Mouse (Mus musculus) midbrain, embryonic 13.5 days (tissue): ENCODE measurements around the gene Tcea3. TPM values are rescaled to one million over a fixed set of nuclear protein-coding genes. Genes with fewer than 3 reads are reported as not detected.
A peak's percentile ranks its signal among the peaks of the same experiment; 100 is the strongest.

ENCODE experiments used
- ATAC-seq: fragments of 200-750 bp; cut with Nextera tagmentation; 2 replicates; pipeline ENCODE4 v1.8.0; 2017; ENCODE audit warnings: mild to moderate bottlenecking, moderate TSS enrichment, moderate library complexity
- H3K27ac ChIP-seq: fragments of 300-500 bp; sonication (generic); 2 replicates; pipeline ENCODE4 v1.5.1; 2015; ENCODE audit warnings: inconsistent platforms, mild to moderate bottlenecking, moderate library complexity
- H3K27me3 ChIP-seq: fragments of 300-500 bp; sonication (generic); 2 replicates; pipeline ENCODE4 v1.6.1; 2015; ENCODE audit warnings: mild to moderate bottlenecking, inconsistent platforms
- H3K36me3 ChIP-seq: fragments of 300-500 bp; sonication (generic); 2 replicates; pipeline ENCODE4 v1.6.1; 2015; ENCODE audit warnings: mild to moderate bottlenecking, inconsistent platforms
- H3K4me1 ChIP-seq: fragments of 300-500 bp; sonication (generic); replicated peaks from 2 replicates; pipeline ENCODE4 v1.6.1; 2015; ENCODE audit warnings: inconsistent platforms
- H3K4me2 ChIP-seq: fragments of 300-500 bp; sonication (generic); replicated peaks from 2 replicates; pipeline ENCODE4 v1.6.1; 2015; ENCODE audit warnings: moderate library complexity, mild to moderate bottlenecking, inconsistent platforms
- H3K4me3 ChIP-seq: fragments of 300-500 bp; sonication (generic); replicated peaks from 2 replicates; pipeline ENCODE4 v1.5.1; 2015; ENCODE audit warnings: mild to moderate bottlenecking, inconsistent platforms
- H3K9ac ChIP-seq: fragments of 300-500 bp; sonication (generic); replicated peaks from 2 replicates; pipeline ENCODE4 v1.6.1; 2015; ENCODE audit warnings: mild to moderate bottlenecking, inconsistent platforms
- H3K9me3 ChIP-seq: fragments of 300-500 bp; sonication (generic); 2 replicates; pipeline ENCODE4 v1.6.1; 2016; ENCODE audit warnings: mild to moderate bottlenecking, inconsistent platforms
- WGBS: fragments of 180-500 bp; shearing (Covaris S2); methylation state at CpG from one replicate; pipeline ENCODE4 v1.1.7; 2015; 5-methylcytosine and 5-hydroxymethylcytosine counted together
- polyA plus RNA-seq: library from polyadenylated mRNA; unstranded; fragments of >200 nt; fragmentation: Nextera tagmentation; extraction: Ambion mirVana; gene quantifications from 2 replicates; pipeline ENCODE4 v1.2.1, GENCODE M21; 2015

Gene Tcea3
- polyA plus RNA-seq, 1 experiment from 2014 or later, result 0.87 TPM

DNA sequence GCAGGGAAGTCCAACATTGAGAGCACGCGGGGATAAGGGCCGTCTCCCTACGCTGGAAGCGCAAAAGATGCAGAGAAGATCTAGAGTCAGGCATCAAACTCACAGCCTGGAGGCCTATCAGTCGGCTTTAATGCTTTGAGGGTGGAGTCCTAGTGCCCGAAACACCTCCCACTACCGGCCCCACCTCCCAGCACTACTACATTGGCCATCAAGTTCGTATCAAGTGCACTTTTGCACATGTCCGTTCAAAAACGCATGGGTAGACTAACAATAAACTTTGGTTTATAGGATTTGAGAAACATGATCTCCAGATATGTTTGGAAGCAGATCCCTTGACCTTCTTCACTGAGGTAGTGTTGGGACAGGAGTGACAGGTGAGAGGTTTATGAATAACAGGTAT lies 62.3 kb downstream of the Tcea3 start:
- peak overlapping the region; percentile 91 for H3K27ac ChIP-seq
- no peaks in the 10 kb centered on the region for H3K9me3 ChIP-seq
- 8% methylated on average over 11 of the region's 11 CpGs for WGBS
- peaks cover 39% of the 10 kb centered on the region for H3K4me1 ChIP-seq
- no peaks in the 10 kb centered on the region for H3K36me3 ChIP-seq
- ATAC-seq, result no peak
- H3K9ac ChIP-seq, result peak overlapping the region; percentile 55; the same call in 1 of the 2 replicates
- H3K27me3 ChIP-seq, result no peaks in the 10 kb centered on the region
- H3K4me2 ChIP-seq, result peak overlapping the region; percentile 59
- H3K4me3 ChIP-seq, result peak overlapping the region; percentile 100

DNA sequence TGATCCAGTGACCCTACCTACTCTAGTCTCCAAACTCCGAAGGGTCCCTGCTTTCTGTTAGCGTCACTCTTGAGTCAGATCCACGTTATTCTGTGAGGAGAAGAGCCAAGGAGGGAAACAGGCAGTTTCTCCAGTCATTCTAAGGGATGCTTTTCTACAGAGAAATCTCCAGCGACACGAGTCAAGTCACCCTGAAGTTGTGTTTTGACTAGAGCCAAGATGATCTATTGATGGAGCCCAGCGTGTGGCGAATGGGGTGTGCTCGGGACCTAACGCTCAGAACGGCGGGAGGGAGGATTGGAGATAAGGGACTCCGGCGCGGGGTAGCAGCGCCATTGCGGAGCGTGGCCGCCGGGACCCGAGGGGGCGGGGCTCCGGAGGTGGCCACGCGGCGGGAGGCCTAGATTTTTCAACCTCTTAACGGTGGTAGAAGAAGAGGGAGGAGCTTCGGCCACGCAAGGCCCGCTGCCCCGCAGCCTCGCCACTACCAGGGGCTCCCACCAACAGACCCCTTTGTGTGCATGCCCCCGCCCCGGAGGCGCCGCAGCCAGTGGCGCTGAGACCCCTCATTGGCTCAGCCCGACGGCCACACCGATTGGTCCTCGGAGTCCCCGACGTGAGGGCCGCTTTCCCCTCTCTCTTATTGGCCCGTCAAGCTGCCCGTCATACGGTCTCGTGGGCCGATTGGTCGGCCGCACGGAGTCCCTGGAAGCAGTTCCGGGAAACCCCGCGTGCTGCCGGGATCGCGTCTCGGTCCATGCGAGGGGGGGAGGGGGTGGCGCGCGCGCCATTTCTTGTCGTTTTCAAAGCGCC lies 62.9 kb downstream of the Tcea3 start, which contains the start of gene Hnrnpr:
Gene Hnrnpr, plus strand, starts transcription at position 714 of the 813 bp plus-strand sequence.
- Histone ChIP-seq H3K27me3 (no peaks in the 10 kb centered on the region), H3K9me3 (no peaks in the 10 kb centered on the region), H3K4me1 (peaks cover 43% of the 10 kb centered on the region), H3K4me3 (peak within 1 kb of the TSS; percentile 100), H3K36me3 (no peaks in the 10 kb centered on the region), H3K4me2 (peak within 1 kb of the TSS; percentile 84), H3K9ac (peak within 1 kb of the TSS; percentile 100), H3K27ac (peak within 1 kb of the TSS; percentile 99)
- ATAC-seq, result peak; percentile 100
- WGBS, result under 1% methylated on average over 59 of the region's 65 CpGs

DNA sequence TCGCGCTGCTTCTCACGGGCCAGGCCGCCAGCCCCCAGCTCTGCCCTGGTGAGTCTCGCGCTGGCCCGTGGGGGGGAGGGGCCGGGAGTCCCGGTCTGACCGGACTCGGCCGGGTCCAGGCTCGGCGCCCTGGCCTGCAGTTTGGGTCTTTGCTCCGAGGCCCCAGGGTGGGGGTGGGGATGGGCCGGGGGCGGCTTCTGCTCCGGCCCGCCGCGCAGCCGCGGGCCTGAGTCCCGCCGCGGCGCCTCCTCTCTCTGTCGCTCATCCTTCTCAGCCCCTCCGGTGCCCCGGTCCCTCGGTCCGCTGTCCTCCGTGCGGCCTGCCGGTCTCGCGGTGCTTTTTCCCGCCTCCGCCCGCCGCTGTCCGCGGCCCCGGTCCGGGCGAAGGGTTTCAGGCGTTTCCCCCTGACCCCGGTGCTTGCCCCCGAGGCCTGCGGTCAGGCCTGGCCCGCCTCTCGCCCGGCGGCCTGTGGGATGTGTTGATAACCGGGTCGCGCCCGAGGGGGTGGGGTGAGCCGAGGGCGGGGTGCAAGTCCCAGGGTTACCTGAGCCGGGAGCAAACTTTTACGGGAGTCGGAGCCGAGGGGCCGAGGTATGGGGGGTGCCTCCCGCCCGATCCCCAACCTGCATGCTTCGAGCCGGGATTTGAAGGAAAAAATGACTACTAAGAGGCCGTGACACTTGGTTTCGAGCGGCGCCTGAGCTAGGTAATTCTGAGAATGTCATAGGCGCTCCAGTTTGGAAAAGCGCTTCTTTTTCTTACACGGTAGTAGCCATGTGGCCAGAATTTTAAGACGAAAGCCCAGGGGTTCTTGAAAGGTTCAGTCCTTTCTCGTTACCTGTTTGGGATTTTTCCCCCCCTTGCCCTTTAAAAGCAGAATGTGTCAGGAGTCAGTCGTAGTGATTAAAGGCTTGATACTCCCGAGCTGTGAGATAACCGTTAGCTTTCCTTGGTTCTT lies 63.8 kb downstream of the Tcea3 start:
- peak overlapping the region; percentile 100 for H3K4me3 ChIP-seq
- no peaks in the 10 kb centered on the region for H3K36me3 ChIP-seq
- peaks cover 43% of the 10 kb centered on the region for H3K4me1 ChIP-seq
- H3K4me2 ChIP-seq, result peak overlapping the region; percentile 84
- no peaks in the 10 kb centered on the region for H3K27me3 ChIP-seq
- peak overlapping the region; percentile 99 for H3K27ac ChIP-seq
- H3K9ac ChIP-seq, result peak overlapping the region; percentile 100
- H3K9me3 ChIP-seq, result no peaks in the 10 kb centered on the region
- no peak for ATAC-seq
- under 1% methylated on average over 80 of the region's 81 CpGs for WGBS

DNA sequence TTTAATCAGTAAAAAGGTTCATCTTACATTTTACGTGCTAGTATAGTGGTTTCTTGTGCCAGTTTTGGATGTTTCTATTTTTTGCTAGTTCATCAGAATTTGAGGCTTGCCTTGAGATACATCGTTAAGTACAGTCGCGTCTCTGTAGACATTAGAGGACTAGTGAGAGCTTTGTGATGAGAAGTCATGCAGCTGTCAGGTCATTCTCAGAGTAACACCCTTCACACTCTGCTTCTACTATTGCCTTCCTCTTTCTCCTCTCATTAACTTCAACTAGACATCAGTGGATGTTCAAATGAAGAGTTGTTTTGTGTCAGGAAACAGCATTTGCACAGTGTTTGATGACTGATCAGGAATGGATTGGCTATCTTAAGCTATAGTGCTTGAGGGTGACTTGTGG lies 65.1 kb downstream of the Tcea3 start:
- ATAC-seq, result no peak
- Histone ChIP-seq H3K9me3 (no peaks in the 10 kb centered on the region), H3K9ac (peak overlapping the region; percentile 100), H3K4me1 (peaks cover 43% of the 10 kb centered on the region), H3K4me2 (peak overlapping the region; percentile 84), H3K36me3 (peaks cover 10% of the 10 kb centered on the region), H3K27me3 (no peaks in the 10 kb centered on the region), H3K27ac (no peak overlapping the region), H3K4me3 (peak overlapping the region; percentile 100)
- 25% methylated on average over 4 of the region's 4 CpGs for WGBS

DNA sequence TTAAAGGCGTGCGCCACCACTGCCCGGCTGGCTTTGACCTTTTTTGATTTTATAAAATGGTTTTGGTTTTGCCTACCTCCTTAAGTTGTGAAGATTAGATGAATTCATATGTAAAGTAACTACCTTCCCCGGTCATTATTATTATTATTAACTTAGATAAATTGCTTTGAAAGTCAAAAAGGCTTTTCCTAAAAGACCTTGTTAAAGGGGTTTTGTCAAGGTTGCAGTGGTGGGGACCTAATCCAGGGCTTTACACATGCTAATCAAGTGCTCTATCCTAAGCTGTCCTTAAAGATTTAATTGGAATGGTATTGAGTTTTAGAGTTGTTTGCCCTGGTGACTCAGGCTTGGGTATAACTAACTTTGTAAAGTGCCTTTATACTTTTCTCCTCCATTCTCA lies 70.1 kb downstream of the Tcea3 start:
- Histone ChIP-seq H3K4me1 (peaks cover 24% of the 10 kb centered on the region), H3K36me3 (peaks cover 53% of the 10 kb centered on the region), H3K9ac (no peak overlapping the region), H3K27ac (no peak overlapping the region), H3K4me2 (no peak overlapping the region), H3K27me3 (no peaks in the 10 kb centered on the region), H3K9me3 (no peaks in the 10 kb centered on the region), H3K4me3 (no peak overlapping the region)
- ATAC-seq, result no peak
- 55% methylated on average over 4 of the region's 4 CpGs for WGBS

DNA sequence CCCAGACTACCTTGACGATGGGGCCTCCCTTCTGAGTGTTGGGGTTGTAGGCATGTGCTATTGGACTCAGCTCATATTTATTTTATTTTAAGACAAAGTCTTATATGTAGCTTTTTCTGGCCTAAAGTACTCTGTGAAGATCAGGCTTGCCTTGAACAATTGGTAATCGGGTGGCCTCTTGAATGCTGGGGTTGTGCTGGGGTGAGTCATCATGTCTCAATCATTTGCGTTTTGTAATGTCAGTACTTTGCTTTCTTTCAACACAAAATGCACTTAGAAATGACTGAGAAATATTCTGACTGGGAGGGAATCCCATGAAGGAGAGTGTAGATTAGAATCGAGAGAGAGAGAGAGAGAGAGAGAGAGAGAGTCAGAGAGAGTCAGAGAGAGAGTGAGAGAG lies 72.5 kb downstream of the Tcea3 start:
- no peak overlapping the region for H3K27ac ChIP-seq
- H3K4me1 ChIP-seq, result peaks cover 2% of the 10 kb centered on the region
- H3K4me3 ChIP-seq, result no peak overlapping the region
- whole genome bisulfite sequencing, result 90% methylated on average over 4 of the region's 4 CpGs
- H3K27me3 ChIP-seq, result no peaks in the 10 kb centered on the region
- no peaks in the 10 kb centered on the region for H3K9me3 ChIP-seq
- no peak overlapping the region for H3K4me2 ChIP-seq
- H3K9ac ChIP-seq, result no peak overlapping the region
- peaks cover 64% of the 10 kb centered on the region for H3K36me3 ChIP-seq
- ATAC-seq, result no peak

DNA sequence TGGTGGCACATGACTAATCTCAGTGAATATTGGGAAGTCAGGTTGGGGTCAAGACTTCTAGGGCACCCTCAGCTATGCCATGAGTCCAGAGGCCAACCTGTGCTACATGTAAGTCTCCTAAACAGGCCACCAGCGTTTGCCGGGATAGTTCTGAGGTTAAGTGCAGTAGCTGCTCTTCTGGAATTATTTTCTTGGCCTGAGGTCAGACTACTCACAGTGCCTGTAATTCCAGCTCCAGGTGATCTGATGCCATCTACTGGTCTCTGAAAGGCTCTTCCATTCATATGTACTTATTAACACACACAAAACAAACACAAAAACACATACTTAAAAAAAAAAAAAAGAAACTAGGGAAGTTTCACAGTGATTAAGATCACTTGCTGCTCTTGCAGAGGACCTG lies 76.7 kb downstream of the Tcea3 start:
- no peak overlapping the region for H3K4me3 ChIP-seq
- no peak overlapping the region for H3K27ac ChIP-seq
- no peak overlapping the region for H3K4me2 ChIP-seq
- H3K36me3 ChIP-seq, result peaks cover 62% of the 10 kb centered on the region
- H3K9me3 ChIP-seq, result no peaks in the 10 kb centered on the region
- no peak for ATAC-seq
- H3K27me3 ChIP-seq, result no peaks in the 10 kb centered on the region
- H3K4me1 ChIP-seq, result no peaks in the 10 kb centered on the region
- H3K9ac ChIP-seq, result no peak overlapping the region
- 79% methylated on average over 2 of the region's 2 CpGs for WGBS

Other genes starting within 250 kb of the Tcea3 start
- gene Eloa, start 226.0 kb upstream of the Tcea3 start, polyA plus RNA-seq, result 27.8 and 30.1 TPM in 2 replicates
- gene Rpl11, start 194.3 kb upstream of the Tcea3 start, polyA plus RNA-seq, result 333 and 348 TPM in 2 replicates
- gene Id3, start 104.2 kb upstream of the Tcea3 start, polyA plus RNA-seq, result 175 and 214 TPM in 2 replicates
- 3.8 and 4.0 TPM in 2 replicates for gene E2f2, start 75.3 kb upstream of the Tcea3 start, polyA plus RNA-seq
- gene Asap3, start 41.4 kb upstream of the Tcea3 start, polyA plus RNA-seq, result 3.9 and 4.5 TPM in 2 replicates
- gene Zfp46, start 37.0 kb downstream of the Tcea3 start, polyA plus RNA-seq, result 39.5 and 40.7 TPM in 2 replicates
- gene Hnrnpr, start 63.2 kb downstream of the Tcea3 start, polyA plus RNA-seq, result 254 and 270 TPM in 2 replicates
- gene Htr1d, start 175.8 kb downstream of the Tcea3 start, polyA plus RNA-seq, result 0.19 and 0.52 TPM in 2 replicates
- 0.12 TPM in 1 of 2 replicates, not detected in the other for gene 6030445D17Rik, start 214.5 kb downstream of the Tcea3 start, polyA plus RNA-seq
- 68.1 and 79.1 TPM in 2 replicates for gene Luzp1, start 222.0 kb downstream of the Tcea3 start, polyA plus RNA-seq